Mouse (Mus musculus) layer of hippocampus, adult 2 months (tissue): ENCODE data around the gene Dusp28. TPM values are rescaled to one million over a fixed set of nuclear protein-coding genes. Genes with fewer than 3 reads are reported as not detected.

Experiments used
- DNase-seq, 2 experiments: peaks; one replicate each; pipeline ENCODE4 v3.0.0; 2022; ENCODE audit warnings: low spot score in 2 of 2
- H3K27ac ChIP-seq: fragments of 200-600 bp; 2 replicates; pipeline ENCODE4 v1.8.1; 2022
- H3K4me3 ChIP-seq: fragments of 200-600 bp; 2 replicates; pipeline ENCODE4 v1.8.1; 2022; ENCODE audit warnings: mild to moderate bottlenecking
- CTCF ChIP-seq: fragments of 200-600 bp; conservative IDR thresholded peaks from 2 replicates; pipeline ENCODE4 v1.8.1; 2022; ENCODE audit warnings: antibody characterized with exemption, mild to moderate bottlenecking, moderate library complexity
- long read RNA-seq, 2 experiments: library from polyadenylated mRNA; stranded (forward); transcript quantifications; one replicate each; pipeline ENCODE4 v2.0.0; 2021; ENCODE audit warnings: borderline mapping rate in 2 of 2
- total RNA-seq, 2 experiments: library from RNA; stranded (reverse); gene quantifications; 2 replicates each; pipeline ENCODE4 v1.2.3; 2021

Gene Dusp28
- total RNA-seq: 10 to 100 TPM; 14.6 to 15.7 TPM
- long read RNA-seq, experiment 1, transcript Dusp28-201 (2 exons, 1,314 nt): major isoform, 10 of 19 reads
- long read RNA-seq, experiment 1, partial matches to known transcripts: 0 of 19 reads
- long read RNA-seq, experiment 1, other reads (novel, unspliced or antisense): 9 of 19 reads
- long read RNA-seq, experiment 2, transcript Dusp28-201 (2 exons, 1,314 nt): major isoform, 15 of 27 reads
- long read RNA-seq, experiment 2, partial matches to known transcripts: 7 of 27 reads
- long read RNA-seq, experiment 2, other reads (novel, unspliced or antisense): 5 of 27 reads

DNA sequence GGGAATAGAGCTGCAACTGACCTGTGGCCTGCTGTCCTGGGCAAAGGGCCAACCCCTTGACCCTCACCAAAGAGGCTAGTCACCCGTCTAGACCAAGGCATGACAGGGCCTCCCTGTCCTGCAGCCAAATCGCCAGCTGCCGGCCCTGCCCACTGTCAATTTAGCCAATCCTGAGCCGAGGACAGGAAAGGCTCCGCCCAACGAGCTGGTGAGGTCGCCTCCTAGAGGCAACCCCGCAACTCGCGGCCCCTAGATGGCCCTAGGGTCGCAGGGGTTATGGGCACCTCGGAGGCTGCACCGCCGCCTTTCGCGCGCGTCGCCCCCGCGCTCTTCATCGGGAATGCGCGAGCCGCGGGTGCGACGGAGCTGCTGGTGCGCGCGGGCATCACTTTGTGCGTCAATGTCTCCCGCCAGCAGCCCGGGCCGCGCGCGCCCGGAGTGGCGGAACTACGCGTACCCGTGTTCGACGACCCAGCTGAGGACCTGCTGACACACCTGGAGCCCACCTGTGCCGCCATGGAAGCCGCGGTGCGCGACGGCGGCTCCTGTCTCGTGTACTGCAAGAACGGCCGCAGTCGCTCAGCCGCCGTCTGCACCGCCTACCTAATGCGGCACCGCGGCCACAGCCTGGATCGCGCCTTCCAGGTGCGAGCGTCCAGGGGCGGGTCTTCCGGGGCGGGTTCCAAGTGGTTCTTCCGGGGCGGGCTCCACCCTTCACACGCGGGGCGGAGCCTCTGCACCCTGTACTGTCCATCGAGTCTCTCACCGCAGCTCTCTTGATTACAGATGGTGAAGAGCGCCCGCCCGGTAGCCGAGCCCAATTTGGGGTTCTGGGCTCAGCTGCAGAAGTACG is at the start of gene Dusp28:
Gene Dusp28 (plus strand): TSS at position 203 of the 853 bp plus-strand sequence.
- Histone ChIP-seq H3K4me3 (peak within 1 kb of the TSS; percentile 91), H3K27ac (peak within 1 kb of the TSS; percentile 97)
- peak; percentile 78 for TF ChIP-seq CTCF
- DNase-seq: peak; percentile 80 to 86

DNA sequence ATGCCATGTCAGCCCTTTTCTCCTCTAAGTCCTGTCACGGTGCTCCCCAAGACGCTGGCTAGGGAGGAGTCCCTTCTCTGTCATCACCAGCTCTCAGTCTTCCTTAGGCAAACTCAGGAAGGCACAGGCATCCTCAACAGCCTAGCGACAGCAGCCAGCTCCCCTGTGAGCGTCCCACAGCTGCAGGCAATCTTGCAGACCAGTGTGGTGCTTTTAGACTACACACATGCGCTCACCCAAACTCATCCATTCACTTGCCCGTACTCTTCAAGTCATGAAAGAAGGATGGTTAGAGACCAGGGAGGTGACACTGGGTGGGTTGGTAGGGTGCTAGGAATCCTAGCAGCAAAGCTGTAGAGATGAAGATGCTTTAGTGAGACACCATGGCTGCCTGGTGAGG is 45.3 kb upstream of the Dusp28 start:
- Histone ChIP-seq H3K4me3 (no peak overlapping the region), H3K27ac (no peak overlapping the region)
- DNase-seq: no peak
- no peak for TF ChIP-seq CTCF

GRCm38 (mm10) chr1:92863268-92863667 is 43.5 kb upstream of the Dusp28 start:
- no peak for DNase-seq
- no peak overlapping the region for H3K4me3 ChIP-seq
- no peak for TF ChIP-seq CTCF
- H3K27ac ChIP-seq: no peak overlapping the region

GRCm38 (mm10) chr1:92866170-92866569 is 40.6 kb upstream of the Dusp28 start:
- TF ChIP-seq CTCF: no peak
- no peak for DNase-seq
- Histone ChIP-seq H3K27ac (no peak overlapping the region), H3K4me3 (no peak overlapping the region)

DNA sequence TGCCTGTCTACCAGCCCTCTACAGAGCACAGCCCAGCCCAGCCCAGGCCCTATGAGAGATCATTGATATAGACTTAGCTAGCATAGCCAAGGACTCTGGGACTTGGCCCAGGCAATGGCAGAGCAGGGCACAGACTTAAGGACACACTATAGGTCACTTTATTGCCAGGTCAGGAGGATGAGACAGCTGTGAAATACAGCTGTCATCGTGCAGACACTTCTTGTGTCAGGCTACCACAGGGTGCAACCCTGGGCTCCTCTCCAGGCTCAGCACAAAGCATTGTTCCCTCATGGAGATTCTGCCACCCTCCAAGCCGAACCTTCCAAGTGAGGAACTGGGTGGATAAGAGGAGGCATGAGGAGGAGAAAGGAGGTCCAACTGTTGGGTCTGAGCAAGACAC is 36.8 kb upstream of the Dusp28 start:
- DNase-seq: no peak
- no peak for TF ChIP-seq CTCF
- Histone ChIP-seq H3K4me3 (no peak overlapping the region), H3K27ac (no peak overlapping the region)

DNA sequence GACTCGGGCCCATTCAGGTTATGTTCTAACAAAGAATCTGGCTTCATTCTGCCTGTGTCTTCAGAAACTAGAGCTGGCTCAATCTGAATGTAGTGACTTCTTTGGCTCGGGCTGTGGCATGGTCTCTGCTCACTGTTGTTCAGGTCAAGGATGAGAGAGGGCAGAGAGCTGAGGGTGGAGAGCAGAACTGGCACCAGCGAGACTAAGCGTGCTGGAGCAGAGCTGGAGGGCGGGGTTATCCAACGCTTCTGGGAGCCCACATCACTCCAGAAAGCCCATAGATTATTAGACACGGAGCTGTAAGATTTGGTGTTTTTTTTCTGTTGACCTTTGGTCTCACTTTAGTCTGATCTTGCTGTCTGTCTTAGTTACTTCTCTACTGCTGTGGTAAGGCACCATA is 34.1 kb upstream of the Dusp28 start:
- H3K4me3 ChIP-seq: no peak overlapping the region
- H3K27ac ChIP-seq: no peak overlapping the region
- no peak for DNase-seq
- no peak for TF ChIP-seq CTCF

GRCm38 (mm10) chr1:92874011-92874410 is 32.8 kb upstream of the Dusp28 start:
- DNase-seq: no peak
- no peak overlapping the region for H3K4me3 ChIP-seq
- no peak for TF ChIP-seq CTCF
- H3K27ac ChIP-seq: no peak overlapping the region

- H3K4me3 ChIP-seq: no peak overlapping the region
- H3K27ac ChIP-seq: no peak overlapping the region
- no peak for TF ChIP-seq CTCF
- no peak for DNase-seq
Observed at GRCm38 (mm10) chr1:92875360-92876111, 31.2 kb upstream of the Dusp28 start.

DNA sequence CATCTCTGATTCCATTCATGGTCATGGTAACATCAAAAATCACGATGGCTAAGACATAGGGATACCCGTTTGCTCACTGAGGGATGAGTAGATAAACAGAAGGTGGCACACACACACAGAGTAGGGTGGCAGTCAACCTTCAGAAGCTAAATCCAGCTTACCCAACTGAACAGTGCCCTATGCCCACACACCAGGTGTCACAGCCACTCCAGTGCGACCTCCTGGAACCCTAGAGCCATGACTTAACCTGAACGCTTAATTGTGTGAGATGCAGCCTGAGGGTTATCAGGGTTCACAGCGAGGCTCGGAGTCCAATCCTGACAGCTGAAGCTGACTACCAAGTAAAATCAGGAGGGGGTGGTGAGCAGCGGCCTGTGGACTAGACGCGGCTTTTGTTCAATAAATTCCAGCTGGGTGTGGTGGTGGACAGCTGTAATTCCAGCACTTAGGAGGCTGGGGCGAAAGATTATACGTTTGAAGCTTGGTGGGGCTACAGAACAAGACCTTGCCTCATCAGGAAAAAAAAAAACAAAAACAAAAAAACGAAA is 29.3 kb upstream of the Dusp28 start:
- no peak for TF ChIP-seq CTCF
- no peak for DNase-seq
- H3K27ac ChIP-seq: no peak overlapping the region
- H3K4me3 ChIP-seq: no peak overlapping the region

DNA sequence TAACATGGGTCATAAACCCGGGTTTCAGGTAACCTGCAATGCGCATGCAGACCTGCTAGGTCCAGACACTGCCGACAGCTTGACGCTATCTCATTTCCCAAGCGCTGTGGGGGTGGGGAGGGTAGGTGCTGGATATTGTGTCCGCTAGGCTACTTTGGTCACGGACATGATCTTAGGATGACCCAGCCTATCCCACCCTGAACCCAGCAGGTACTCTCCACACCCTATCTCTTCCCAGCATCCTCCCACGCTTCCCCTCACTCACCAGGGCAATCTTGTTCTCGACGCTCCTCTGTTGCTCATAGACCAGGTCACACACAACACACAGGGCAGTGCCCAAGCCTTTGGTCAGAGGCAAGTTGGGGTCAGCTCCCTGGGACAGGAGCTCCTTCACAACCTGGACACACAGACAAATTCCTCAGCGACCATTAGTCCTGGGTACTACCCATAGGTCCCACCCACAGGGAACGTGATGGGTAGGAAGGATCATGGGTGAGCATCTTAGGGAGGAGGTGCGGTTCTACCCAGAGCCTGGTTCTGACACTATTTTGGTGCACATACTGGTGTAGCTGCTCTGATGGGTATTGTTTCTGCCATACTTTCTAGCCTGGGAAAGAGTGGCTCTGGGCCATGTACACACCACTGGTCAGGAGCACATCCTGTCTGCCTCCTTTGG is 28.6 kb upstream of the Dusp28 start:
- H3K4me3 ChIP-seq: no peak overlapping the region
- DNase-seq: no peak
- H3K27ac ChIP-seq: no peak overlapping the region
- TF ChIP-seq CTCF: no peak

- peak; percentile 54 to 57 for DNase-seq
- Histone ChIP-seq H3K27ac (peak overlapping the region; percentile 43; the same call in 1 of the 2 replicates), H3K4me3 (no peak overlapping the region)
- no peak for TF ChIP-seq CTCF
Observed at GRCm38 (mm10) chr1:92879266-92879665, 27.5 kb upstream of the Dusp28 start.

DNA sequence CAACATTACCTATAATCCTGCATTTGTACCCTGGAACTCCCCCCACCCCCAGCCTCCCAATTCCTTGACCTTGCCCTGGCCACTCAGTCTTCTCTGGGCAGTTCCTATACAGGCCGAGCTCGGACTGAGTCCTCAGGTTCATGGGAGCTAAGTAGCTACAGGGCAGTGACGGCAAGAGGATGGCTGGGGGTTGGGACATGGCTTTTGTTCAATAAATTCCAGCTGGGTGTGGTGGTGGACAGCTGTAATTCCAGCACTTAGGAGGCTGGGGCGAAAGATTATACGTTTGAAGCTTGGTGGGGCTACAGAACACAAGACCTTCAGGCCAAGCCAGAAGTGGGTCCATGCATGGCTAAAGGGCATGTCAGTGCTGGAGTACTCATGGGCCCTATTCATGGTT is 26.7 kb upstream of the Dusp28 start:
- TF ChIP-seq CTCF: no peak
- DNase-seq: no peak
- Histone ChIP-seq H3K27ac (no peak overlapping the region), H3K4me3 (no peak overlapping the region)
